Mouse (Mus musculus) thymus, postnatal 0 days (tissue): ENCODE measurements around the gene Fam214b. TPM values are rescaled to one million over a fixed set of nuclear protein-coding genes. Genes with fewer than 3 reads are reported as not detected.

Experiments used
- DNase-seq: peaks from one replicate; pipeline ENCODE4 v3.0.0-alpha.2; 2015; ENCODE audit warnings: low spot score
- polyA plus RNA-seq: library from polyadenylated mRNA; unstranded; fragments of >200 nt; fragmentation: Nextera tagmentation; extraction: Ambion mirVana; gene quantifications from 2 replicates; pipeline ENCODE4 v1.2.1, GENCODE M21; 2015

Gene Fam214b
- polyA plus RNA-seq, 1 experiment from 2014 or later, result 3.0 TPM

- DNase-seq, result peak; percentile 75
Observed at GRCm38 (mm10) chr4:43010161-43011038, 35.6 kb downstream of the Fam214b start, which contains the start of gene Fancg. Gene Fancg (minus strand): TSS chr4:43010506.

- peak; percentile 69 for DNase-seq
Observed at GRCm38 (mm10) chr4:43005765-43006164, 40.3 kb downstream of the Fam214b start.

- no peak for DNase-seq
Observed at GRCm38 (mm10) chr4:43004951-43005350, 41.1 kb downstream of the Fam214b start.

- DNase-seq, result no peak
Observed at GRCm38 (mm10) chr4:43002756-43003439, 43.1 kb downstream of the Fam214b start.

DNA sequence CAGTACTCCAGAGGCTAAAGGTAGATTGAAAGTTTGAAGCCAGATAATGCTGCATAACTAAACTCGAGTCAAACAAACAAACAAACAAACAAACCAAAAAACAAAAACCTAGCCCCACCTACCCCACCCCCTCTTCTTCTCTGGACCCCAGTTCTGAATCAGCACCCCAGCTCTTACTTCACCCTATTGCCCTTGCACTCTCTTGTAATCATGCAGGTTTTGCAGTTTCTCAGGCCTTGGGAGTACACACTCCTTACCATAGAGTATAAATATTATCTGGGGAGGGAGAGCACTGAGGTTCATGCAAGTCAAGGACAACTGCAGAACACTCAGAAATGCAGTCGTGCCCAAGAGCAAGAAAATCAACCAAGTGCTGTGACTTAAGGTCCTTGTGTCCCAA lies 44.7 kb downstream of the Fam214b start:
- DNase-seq, result no peak

- peak; percentile 99 for DNase-seq
Observed at GRCm38 (mm10) chr4:43000141-43000986, 45.7 kb downstream of the Fam214b start, which contains the start of gene Vcp. Gene Vcp (minus strand): TSS chr4:43000507.

DNA sequence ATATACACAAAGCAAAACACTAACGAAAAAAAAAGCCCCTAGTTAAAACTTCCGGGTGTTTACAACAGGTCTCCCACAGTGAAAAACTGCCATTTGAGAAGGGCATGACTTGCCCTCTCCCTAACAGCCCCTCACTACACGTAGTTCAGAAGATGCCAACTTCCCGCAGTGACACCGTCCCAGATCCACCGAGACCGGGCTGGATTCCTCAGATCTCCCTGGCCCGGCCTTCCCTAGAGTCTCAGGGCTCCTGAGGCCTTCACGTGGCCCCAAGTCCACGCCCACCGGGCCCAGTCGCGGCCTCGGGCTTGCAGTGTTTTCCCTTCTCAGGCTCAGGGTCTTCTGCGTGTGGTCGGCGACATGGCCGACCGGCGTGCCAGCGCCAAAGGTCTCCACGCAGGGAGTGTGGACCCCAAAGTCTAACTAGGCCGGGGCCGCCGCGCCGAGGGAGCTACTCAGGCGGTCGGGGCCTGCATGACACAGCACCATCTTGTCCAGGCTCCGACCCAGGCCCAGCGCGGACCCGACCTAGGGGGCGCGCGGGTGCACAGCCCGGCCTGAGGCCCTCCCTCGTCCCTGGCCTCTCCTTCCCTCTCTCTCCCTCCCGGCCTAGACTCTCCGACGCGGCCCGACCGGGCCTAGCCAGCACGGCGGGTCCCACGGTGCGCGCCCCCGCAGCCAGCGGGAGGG lies 46.4 kb downstream of the Fam214b start:
- peak; percentile 68 for DNase-seq

DNA sequence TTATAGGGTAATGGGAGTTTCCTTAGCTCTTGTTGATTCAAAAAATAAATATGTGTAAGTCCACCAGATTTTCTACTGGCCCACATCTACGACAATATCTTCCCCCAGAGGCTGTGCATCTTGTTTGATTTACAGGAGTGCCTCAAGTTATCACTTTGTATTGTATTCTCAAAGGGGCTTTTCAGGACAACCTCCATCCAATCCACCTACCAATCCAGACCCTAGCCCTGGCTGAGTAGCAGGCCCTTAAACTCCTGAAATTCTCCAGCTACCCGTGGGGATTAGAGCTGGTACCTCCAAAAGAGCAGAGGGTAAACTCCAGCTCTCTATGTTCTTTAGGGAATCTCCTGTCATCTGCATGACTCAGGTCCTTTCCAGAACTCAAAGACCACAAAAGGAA lies 48.0 kb downstream of the Fam214b start:
- no peak for DNase-seq

DNA sequence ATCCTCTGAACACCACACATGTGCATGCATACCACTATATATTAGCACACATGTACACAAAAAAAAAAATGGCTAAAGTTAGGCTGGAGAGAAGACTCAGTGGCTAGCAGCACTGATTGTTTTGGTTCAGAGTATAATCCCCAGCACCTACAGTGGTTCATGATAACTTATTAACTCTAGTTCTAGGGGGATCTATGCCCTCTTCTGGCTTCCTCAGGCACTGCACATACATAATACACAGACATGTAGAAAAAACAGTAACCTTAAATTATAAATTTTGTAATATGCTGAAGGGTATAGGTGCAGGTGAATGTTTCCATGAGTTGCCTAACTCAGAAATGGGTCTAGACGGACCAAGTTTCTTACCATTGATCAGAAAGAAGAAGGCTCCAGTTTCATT lies 57.7 kb downstream of the Fam214b start:
- no peak for DNase-seq

Other genes starting within 250 kb of the Fam214b start
- gene Fam205a1, start 192.3 kb downstream of the Fam214b start, polyA plus RNA-seq, result not detected in 2 replicates
- gene Gm12394, start 189.4 kb downstream of the Fam214b start, polyA plus RNA-seq, result 0.04 and 0.10 TPM in 2 replicates
- 0.14 TPM in 1 of 2 replicates, not detected in the other for gene Fam205c, start 172.0 kb downstream of the Fam214b start, polyA plus RNA-seq
- 0.12 and 0.39 TPM in 2 replicates for gene Phf24, start 129.6 kb downstream of the Fam214b start, polyA plus RNA-seq
- 2.8 and 3.3 TPM in 2 replicates for gene Dnajb5, start 96.4 kb downstream of the Fam214b start, polyA plus RNA-seq
- 0.38 and 0.40 TPM in 2 replicates for gene 1700022I11Rik, start 76.6 kb downstream of the Fam214b start, polyA plus RNA-seq
- 371 and 396 TPM in 2 replicates for gene Vcp, start 45.7 kb downstream of the Fam214b start, polyA plus RNA-seq
- gene Fancg, start 35.7 kb downstream of the Fam214b start, polyA plus RNA-seq, result 20.1 and 23.9 TPM in 2 replicates
- gene Pigo, start 20.4 kb downstream of the Fam214b start, polyA plus RNA-seq, result 17.0 and 18.3 TPM in 2 replicates
- 207 and 226 TPM in 2 replicates for gene Stoml2, start 14.5 kb downstream of the Fam214b start, polyA plus RNA-seq
- gene Unc13b, start 12.7 kb upstream of the Fam214b start, polyA plus RNA-seq, result 0.15 and 0.29 TPM in 2 replicates
- gene Atp8b5, start 220.9 kb upstream of the Fam214b start, polyA plus RNA-seq, result 0.03 and 0.13 TPM in 2 replicates